Mouse (Mus musculus) left cerebral cortex, postnatal 10 days (tissue): ENCODE data around the gene Tbcd. TPM values are rescaled to one million over a fixed set of nuclear protein-coding genes. Genes with fewer than 3 reads are reported as not detected.

ENCODE experiments used
- DNase-seq, 2 experiments: peaks; one replicate each; pipeline ENCODE4 v3.0.0; 2021 to 2022; ENCODE audit warnings: low spot score in 2 of 2, mixed read lengths in 1 of 2; ENCODE audit errors: extremely low spot score in 1 of 2
- intact Hi-C: fragments of 180-260 bp; cut with DNase I; formaldehyde crosslinking; loops from one replicate; pipeline ENCODE4 v1.15.1; 2025
- total RNA-seq, 2 experiments: library from RNA; stranded (reverse); gene quantifications; 2 replicates each; pipeline ENCODE4 v1.2.3; 2021

Tbcd gene
- total RNA-seq, 2 experiments from 2014 or later = 57.4 to 57.9 TPM

GRCm38 (mm10) chr11:121553458-121553857, 101.7 kb downstream of the Tbcd start:
- DNase-seq = no peak
- intact Hi-C loops = no loop called here

DNA sequence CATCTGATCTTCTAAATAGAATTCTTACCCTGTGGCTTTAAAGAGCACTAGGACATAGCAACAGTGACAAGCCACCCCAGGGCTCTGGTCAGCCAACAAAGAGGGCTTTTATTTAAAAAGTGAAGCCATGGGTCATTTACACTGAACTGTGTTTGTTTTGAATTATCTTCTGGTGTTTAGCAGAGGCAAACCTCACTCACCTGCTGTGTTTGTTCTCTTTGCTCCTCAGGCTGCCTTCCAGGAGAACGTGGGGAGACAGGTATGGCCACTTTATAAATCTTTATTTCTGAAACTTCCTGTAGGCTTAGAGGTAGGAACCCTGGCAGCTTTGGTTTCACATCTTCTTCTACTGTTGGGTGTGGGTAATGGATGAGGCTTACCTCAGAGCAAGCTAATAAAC, 105.0 kb downstream of the Tbcd start:
- no peak for DNase-seq
- intact Hi-C loops = no loop called here

GRCm38 (mm10) chr11:121557946-121558345, 106.2 kb downstream of the Tbcd start:
- DNase-seq = no peak
- intact Hi-C loops = no loop called here

- no peak for DNase-seq
- intact Hi-C loops = no loop called here
Measured at GRCm38 (mm10) chr11:121558522-121558921, 106.8 kb downstream of the Tbcd start.

- no peak for DNase-seq
- intact Hi-C loops = no loop called here
Measured at GRCm38 (mm10) chr11:121559527-121560293, 108.0 kb downstream of the Tbcd start.

- intact Hi-C loops = no loop called here
- no peak for DNase-seq
Measured at GRCm38 (mm10) chr11:121560294-121560663, 108.5 kb downstream of the Tbcd start.

- no peak for DNase-seq
- intact Hi-C loops = no loop called here
Measured at GRCm38 (mm10) chr11:121563312-121563711, 111.6 kb downstream of the Tbcd start.

DNA sequence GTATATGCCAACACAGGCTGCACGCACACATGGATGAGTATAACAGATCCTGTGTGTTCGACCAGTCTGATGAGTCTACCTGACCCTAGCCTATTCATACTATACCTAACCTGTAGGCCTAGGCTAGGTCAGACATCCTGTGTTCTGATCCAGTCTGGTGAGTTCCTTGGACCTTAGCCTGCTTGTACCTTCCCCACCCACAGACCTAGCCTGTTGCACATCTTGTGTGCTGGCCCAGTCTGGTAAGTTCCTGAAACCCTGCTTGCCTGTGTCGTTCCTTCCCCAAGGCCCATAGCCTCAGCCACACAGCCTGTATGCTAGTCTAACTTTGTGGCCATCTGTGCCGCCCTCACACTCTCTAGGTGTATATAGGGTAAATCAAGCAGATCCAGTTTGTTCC, 112.5 kb downstream of the Tbcd start:
- DNase-seq = no peak
- intact Hi-C loops = no loop called here

DNA sequence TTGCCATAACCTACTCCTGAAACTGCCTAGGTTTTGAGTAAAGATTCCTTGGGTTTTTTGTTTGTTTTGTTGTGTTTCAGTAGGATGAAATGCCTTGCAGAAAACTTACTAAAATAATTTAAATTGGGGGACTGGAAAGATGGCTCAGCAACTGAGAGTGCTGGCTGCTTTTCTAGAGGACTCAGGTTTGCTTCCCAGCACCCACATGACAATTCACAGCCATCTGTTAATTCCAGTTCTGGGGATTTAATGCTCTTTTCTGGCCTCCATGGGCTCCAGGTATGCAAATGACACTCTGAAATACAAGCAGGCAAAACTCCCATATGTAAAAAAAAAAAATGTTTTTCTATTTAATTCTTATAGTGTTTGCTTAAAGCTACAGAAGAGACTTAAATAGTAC, 130.1 kb downstream of the Tbcd start:
- intact Hi-C loops = no loop called here
- DNase-seq = peak in 1 of 2 experiments; percentile 16

DNA sequence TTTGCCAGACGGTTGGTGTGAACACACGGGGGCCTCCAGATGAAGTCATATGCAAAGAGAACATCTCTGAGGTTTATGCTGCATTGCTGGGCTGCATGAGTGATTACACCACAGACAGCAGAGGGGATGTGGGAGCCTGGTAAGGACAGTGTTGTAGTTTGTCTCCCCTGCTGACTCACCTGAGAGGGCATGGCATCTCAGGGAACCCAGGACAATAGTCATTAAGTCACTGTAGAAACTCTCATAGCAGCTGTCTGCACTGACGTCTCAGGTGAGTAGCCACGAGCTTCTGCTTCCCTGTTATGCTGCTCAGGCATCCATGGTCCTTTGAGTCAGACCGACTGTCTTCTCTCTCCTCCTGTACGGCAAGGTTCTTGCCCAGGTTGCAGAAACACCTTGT, 145.5 kb downstream of the Tbcd start:
- no peak for DNase-seq
- intact Hi-C loops = no loop called here

- DNase-seq = no peak
- intact Hi-C loops = no loop called here
Measured at GRCm38 (mm10) chr11:121601422-121601821, 149.7 kb downstream of the Tbcd start.

DNA sequence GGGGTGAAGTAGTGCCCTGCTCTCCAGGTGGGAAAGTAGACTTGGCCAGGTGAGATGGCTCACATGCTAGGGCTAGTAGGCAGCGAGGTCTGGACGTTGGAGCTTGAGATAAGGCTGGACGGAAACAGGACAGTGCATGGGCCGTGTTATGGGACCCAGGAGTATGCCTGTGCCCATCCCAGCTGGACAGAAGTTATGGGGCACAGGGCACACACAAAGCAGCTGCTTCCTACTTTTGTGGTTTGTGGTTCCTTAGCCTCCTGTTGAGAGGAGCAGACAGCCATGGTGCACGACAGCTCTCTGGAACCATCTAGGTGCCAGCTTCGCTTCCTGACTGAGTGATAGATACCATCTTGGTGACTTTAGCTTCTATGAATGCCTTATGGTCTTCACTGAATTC, 153.9 kb downstream of the Tbcd start:
- no peak for DNase-seq
- intact Hi-C loops = loop anchor here (5.0 kb wide), 1 partner anchor 128 kb away; no protein-coding TSS in a partner anchor

GRCm38 (mm10) chr11:121610976-121611375, 159.2 kb downstream of the Tbcd start:
- DNase-seq = no peak
- intact Hi-C loops = no loop called here

DNA sequence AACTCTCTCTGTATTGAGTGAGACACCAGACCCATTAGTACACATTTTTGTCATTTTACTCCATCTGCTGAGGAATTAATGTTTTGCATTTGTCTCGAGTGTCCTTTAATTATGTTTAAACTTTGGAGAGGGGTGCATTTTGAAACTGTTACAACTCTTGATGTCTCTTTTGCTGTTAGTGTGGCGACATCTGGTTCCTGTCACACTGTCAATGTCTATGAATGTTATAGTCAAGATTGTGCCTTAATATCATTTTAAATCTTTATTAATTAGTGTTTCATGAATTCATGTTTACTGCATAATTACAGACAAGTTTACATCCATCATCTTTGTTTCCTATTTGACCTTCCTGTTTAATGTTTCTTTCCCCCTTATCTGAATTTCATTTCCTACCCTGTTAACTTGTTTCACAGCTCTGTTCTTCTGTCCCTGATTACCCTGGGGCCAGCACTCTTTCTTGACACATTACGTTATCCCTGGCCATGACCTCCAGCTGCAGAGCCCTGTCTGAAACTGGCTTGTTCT, 164.3 kb downstream of the Tbcd start:
- no peak for DNase-seq
- intact Hi-C loops = no loop called here

GRCm38 (mm10) chr11:121616501-121616900, 164.8 kb downstream of the Tbcd start:
- intact Hi-C loops = no loop called here
- no peak for DNase-seq

DNA sequence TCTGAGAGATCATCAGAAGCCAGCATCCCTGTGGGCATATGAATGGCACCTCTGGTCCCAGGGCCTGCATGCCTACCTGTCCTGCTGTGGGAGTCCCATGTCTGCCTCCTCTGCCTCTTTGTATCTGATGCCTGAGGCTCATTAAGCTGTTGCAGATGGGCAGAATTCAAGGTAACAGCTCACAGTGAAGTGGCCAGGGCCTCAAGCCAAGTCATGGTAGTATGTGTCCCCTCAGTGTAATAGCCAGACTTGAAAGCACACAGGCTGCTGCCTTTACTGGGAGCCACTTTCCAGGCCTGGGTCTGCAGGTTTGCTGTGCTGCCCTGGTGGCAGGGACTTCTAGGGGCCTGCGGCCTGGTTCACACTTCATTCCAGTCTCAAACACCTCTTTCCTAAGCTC, 165.6 kb downstream of the Tbcd start:
- no peak for DNase-seq
- intact Hi-C loops = no loop called here

- DNase-seq = no peak
- intact Hi-C loops = no loop called here
Measured at GRCm38 (mm10) chr11:121625007-121625406, 173.3 kb downstream of the Tbcd start.

GRCm38 (mm10) chr11:121627521-121627920, 175.8 kb downstream of the Tbcd start:
- intact Hi-C loops = no loop called here

DNA sequence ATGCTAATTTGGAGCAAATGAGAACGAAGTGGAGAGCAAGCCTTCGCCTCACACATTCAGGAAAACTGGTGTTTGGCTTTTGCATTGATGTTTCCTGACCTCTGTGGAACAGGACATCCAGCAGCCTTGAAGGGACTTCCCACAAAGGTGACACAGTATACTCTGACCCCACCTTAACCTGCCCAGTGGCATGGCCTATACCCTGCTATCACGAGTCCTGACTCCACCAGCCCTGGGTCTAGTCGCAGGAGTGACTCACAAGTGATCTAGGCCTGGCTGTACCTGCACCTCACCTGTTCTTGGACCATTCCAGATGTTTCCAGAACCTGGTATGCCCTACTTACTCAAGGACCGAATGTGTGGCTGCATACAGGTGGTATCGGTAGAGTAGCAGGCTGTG, 177.8 kb downstream of the Tbcd start:
- DNase-seq = no peak
- intact Hi-C loops = no loop called here

More at GRCm38 (mm10) chr11:121627521-121627920, 175.8 kb downstream of the Tbcd start:
- DNase-seq = no peak

DNA sequence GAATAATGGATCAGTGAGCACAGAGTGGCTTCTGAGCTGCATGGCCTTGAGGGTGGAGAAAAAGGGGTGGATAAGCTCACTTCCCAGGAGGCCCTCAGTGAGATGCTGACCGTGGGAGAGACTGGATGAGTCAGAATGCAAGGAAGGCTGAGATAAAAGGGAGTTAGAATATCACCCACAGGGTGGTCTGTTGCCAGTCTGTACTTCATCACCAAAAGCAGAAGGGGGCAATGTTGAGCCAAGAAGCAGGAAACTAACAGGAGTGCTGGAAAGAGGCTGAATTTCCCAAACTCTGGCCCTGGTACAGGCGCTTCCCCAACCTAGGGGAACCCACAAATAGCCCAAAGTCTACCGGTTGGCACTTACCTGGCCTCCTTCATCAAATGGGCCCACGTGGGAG, 178.7 kb downstream of the Tbcd start:
- DNase-seq = no peak
- intact Hi-C loops = loop anchor here (2.0 kb wide), 1 partner anchor 178 kb away; no protein-coding TSS in a partner anchor

GRCm38 (mm10) chr11:121631410-121631809, 179.7 kb downstream of the Tbcd start:
- no peak for DNase-seq
- intact Hi-C loops = loop anchor here (2.0 kb wide), 1 partner anchor 177 kb away; no protein-coding TSS in a partner anchor
